Mouse (Mus musculus): ENCODE measurements around the gene Fibin.

Gene Fibin

GRCm38 (mm10) chr2:110316116-110316883 is 46.7 kb downstream of the Fibin start:
- in situ Hi-C loops (cut with MboI; ENCODE audit: low pct_unique_long_range_greater_than_20kb in 1 of 2, low sequenced_read_pairs in 2 of 2, unreplicated experiment in 1 of 2) = no loop called here

- in situ Hi-C loops (cut with MboI; ENCODE audit: low pct_unique_long_range_greater_than_20kb in 1 of 2, low sequenced_read_pairs in 2 of 2, unreplicated experiment in 1 of 2) = no loop called here
Observed at GRCm38 (mm10) chr2:110314509-110315155, 48.4 kb downstream of the Fibin start, which contains the start of gene Bbox1. Bbox1 (minus strand) TSS chr2:110314560.

- in situ Hi-C loops (cut with MboI; ENCODE audit: low pct_unique_long_range_greater_than_20kb in 1 of 2, low sequenced_read_pairs in 2 of 2, unreplicated experiment in 1 of 2) = no loop called here
Observed at GRCm38 (mm10) chr2:110314074-110314473, 48.9 kb downstream of the Fibin start.

- in situ Hi-C loops (cut with MboI; ENCODE audit: low pct_unique_long_range_greater_than_20kb in 1 of 2, low sequenced_read_pairs in 2 of 2, unreplicated experiment in 1 of 2) = no loop called here
Observed at GRCm38 (mm10) chr2:110313305-110313824, 49.6 kb downstream of the Fibin start.

All from mouse embryonic stem cell (cell line).